Mouse (Mus musculus) stomach, embryonic 14.5 days (tissue): Measurements from ENCODE around the gene Nme9. TPM values are rescaled to one million over a fixed set of nuclear protein-coding genes. Genes with fewer than 3 reads are reported as not detected.

Source experiments
- ATAC-seq: fragments of 200-750 bp; cut with Nextera tagmentation; 2 replicates; pipeline ENCODE4 v1.8.0; 2017; ENCODE audit warnings: low read depth, moderate TSS enrichment; ENCODE audit not compliant: insufficient number of reproducible peaks, insufficient read depth, low FRiP score
- H3K27ac ChIP-seq: fragments of 300-500 bp; sonication (generic); 2 replicates; pipeline ENCODE4 v1.5.1; 2014; ENCODE audit warnings: mild to moderate bottlenecking, low read length, moderate library complexity, mixed read lengths
- H3K27me3 ChIP-seq: fragments of 300-500 bp; sonication (generic); 2 replicates; pipeline ENCODE4 v1.6.1; 2014; ENCODE audit warnings: low read length, control low read depth, mixed read lengths; ENCODE audit not compliant: control insufficient read depth, insufficient read depth
- H3K36me3 ChIP-seq: fragments of 300-500 bp; sonication (generic); 2 replicates; pipeline ENCODE4 v1.6.1; 2014; ENCODE audit warnings: mild to moderate bottlenecking, control low read depth, low read length, moderate library complexity, mixed read lengths; ENCODE audit not compliant: control insufficient read depth, insufficient read depth
- H3K4me1 ChIP-seq: fragments of 300-500 bp; sonication (generic); 2 replicates; pipeline ENCODE4 v1.6.1; 2014; ENCODE audit warnings: low read length, control low read depth, mixed read lengths; ENCODE audit not compliant: control insufficient read depth, insufficient read depth
- H3K4me2 ChIP-seq: fragments of 300-500 bp; sonication (generic); replicated peaks from 2 replicates; pipeline ENCODE4 v1.6.1; 2014; ENCODE audit warnings: low read depth, low read length, control low read depth
- H3K4me3 ChIP-seq: fragments of 300-500 bp; sonication (generic); 2 replicates; pipeline ENCODE4 v1.5.1; 2014; ENCODE audit warnings: low read depth, low read length, control low read depth
- H3K9ac ChIP-seq: fragments of 300-500 bp; sonication (generic); replicated peaks from 2 replicates; pipeline ENCODE4 v1.6.1; 2014; ENCODE audit warnings: low read depth, mild to moderate bottlenecking, control low read depth, low read length, moderate library complexity, mixed read lengths
- H3K9me3 ChIP-seq: fragments of 300-500 bp; sonication (generic); 2 replicates; pipeline ENCODE4 v1.6.1; 2016; ENCODE audit warnings: low read depth, low read length, control low read depth; ENCODE audit not compliant: control insufficient read depth
- WGBS: fragments of 180-500 bp; shearing (Covaris S2); extraction: QIAGEN DNeasy Blood & Tissue Kit; methylation state at CpG from one replicate; pipeline ENCODE4 v1.1.7; 2014; 5-methylcytosine and 5-hydroxymethylcytosine counted together
- polyA plus RNA-seq: library from polyadenylated mRNA; unstranded; fragments of >200 nt; fragmentation: Nextera tagmentation; extraction: Ambion mirVana; gene quantifications from 2 replicates; pipeline ENCODE4 v1.2.1, GENCODE M21; 2014

Nme9 gene
- polyA plus RNA-seq, 1 experiment from 2014 or later = not detected

DNA sequence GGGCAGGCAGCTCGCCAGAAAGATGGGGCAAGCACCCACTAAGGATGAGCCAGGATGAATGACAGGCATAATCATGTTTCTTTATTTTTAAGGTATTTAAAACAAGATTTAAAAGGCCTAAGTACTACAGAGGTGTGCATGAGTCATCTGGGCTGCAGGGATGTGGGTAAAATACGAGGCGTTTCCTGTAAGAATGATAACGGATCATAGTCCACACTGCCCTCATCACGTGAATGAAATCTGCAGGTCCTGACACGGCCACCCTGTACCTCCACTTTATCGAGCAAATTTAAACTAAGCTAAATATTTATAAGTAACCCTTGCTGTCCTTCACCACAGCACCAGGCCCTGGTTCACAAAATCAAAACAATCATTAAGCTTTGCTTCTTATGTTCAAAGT lies 54.6 kb downstream of the Nme9 start:
- Histone ChIP-seq H3K9ac (no peak overlapping the region), H3K4me3 (no peak overlapping the region), H3K9me3 (no peaks in the 10 kb centered on the region), H3K36me3 (no peaks in the 10 kb centered on the region; the same call in 1 of the 2 replicates), H3K4me2 (no peak overlapping the region), H3K27ac (no peak overlapping the region), H3K4me1 (no peaks in the 10 kb centered on the region), H3K27me3 (no peaks in the 10 kb centered on the region)
- 39% methylated on average over 7 of the region's 7 CpGs for WGBS
- ATAC-seq = no peak

Other genes with a start within 250 kb of the Nme9 start
- gene Faiml, start 214.2 kb upstream of the Nme9 start, polyA plus RNA-seq = not detected in 2 replicates
- gene Cep70, start 208.1 kb upstream of the Nme9 start, polyA plus RNA-seq = 32.4 and 37.9 TPM in 2 replicates
- gene Esyt3, start 92.9 kb upstream of the Nme9 start, polyA plus RNA-seq = 0.29 and 0.58 TPM in 2 replicates
- 8.3 and 11.8 TPM in 2 replicates for gene Mras, start 14.1 kb upstream of the Nme9 start, polyA plus RNA-seq
- gene Armc8, start 117.4 kb downstream of the Nme9 start, polyA plus RNA-seq = 32.3 and 32.4 TPM in 2 replicates
- 24.5 and 26.1 TPM in 2 replicates for gene Dbr1, start 124.3 kb downstream of the Nme9 start, polyA plus RNA-seq
- 0.12 and 0.21 TPM in 2 replicates for gene A4gnt, start 161.0 kb downstream of the Nme9 start, polyA plus RNA-seq
- 18.2 and 19.8 TPM in 2 replicates for gene Dzip1l, start 178.0 kb downstream of the Nme9 start, polyA plus RNA-seq